Mouse (Mus musculus) liver, postnatal 0 days (tissue): Measurements from ENCODE around the gene Pias3.

Source experiments
- CTCF ChIP-seq: sonication (generic); IDR thresholded peaks from 2 replicates; pipeline ENCODE4 v1.5.1; 2016; ENCODE audit warnings: antibody characterized with exemption, low read depth
- EP300 ChIP-seq: IDR thresholded peaks from 2 replicates; pipeline ENCODE4 v1.6.1; 2016; ENCODE audit warnings: antibody characterized with exemption, low read depth, mild to moderate bottlenecking

- TF ChIP-seq CTCF: peak; percentile 54
- no peak for TF ChIP-seq EP300
Measured at GRCm38 (mm10) chr3:96690298-96690697, 5.9 kb upstream of the Pias3 start.
